Mouse (Mus musculus): ENCODE measurements around the gene Hsd3b4. TPM values are rescaled to one million over a fixed set of nuclear protein-coding genes. Genes with fewer than 3 reads are reported as not detected.
"Not testable (repeated sequence)": the region's sequence is repeated elsewhere in the genome, so short reads cannot be mapped to it uniquely, and the experiment has no call there.

The Hsd3b4 gene
- polyA plus RNA-seq (2015; fragmentation: Nextera tagmentation; extraction: Ambion mirVana) = not detected in 2 replicates

- H3K9me3 ChIP-seq; H3K4me3 ChIP-seq; H3K27me3 ChIP-seq; H3K27ac ChIP-seq; H3K4me1 ChIP-seq; H3K36me3 ChIP-seq; ATAC-seq (ENCODE audit: insufficient number of reproducible peaks, insufficient read depth, low FRiP score, low TSS enrichment, low read depth); H3K9ac ChIP-seq; H3K4me2 ChIP-seq: not testable (repeated sequence)
- WGBS = no CpG with 5 or more reads among the region's 1 CpGs
Observed at GRCm38 (mm10) chr3:98510414-98510813, at the start of gene Hsd3b4. TSS of gene Hsd3b4 (minus strand) at chr3:98510514.

- not testable (repeated sequence) for H3K27me3 ChIP-seq; H3K27ac ChIP-seq; H3K36me3 ChIP-seq; H3K4me3 ChIP-seq; H3K9ac ChIP-seq; H3K4me1 ChIP-seq; ATAC-seq (ENCODE audit: insufficient number of reproducible peaks, insufficient read depth, low FRiP score, low TSS enrichment, low read depth); H3K9me3 ChIP-seq; H3K4me2 ChIP-seq
- no CpG with 5 or more reads among the region's 1 CpGs for WGBS
Observed at GRCm38 (mm10) chr3:98550832-98551231, 40.5 kb upstream of the Hsd3b4 start.

GRCm38 (mm10) chr3:98550215-98550614, 39.9 kb upstream of the Hsd3b4 start:
- WGBS = no CpG with 5 or more reads among the region's 2 CpGs
- not testable (repeated sequence) for H3K9ac ChIP-seq; H3K4me2 ChIP-seq; H3K27me3 ChIP-seq; H3K27ac ChIP-seq; H3K4me3 ChIP-seq; ATAC-seq (ENCODE audit: insufficient number of reproducible peaks, insufficient read depth, low FRiP score, low TSS enrichment, low read depth); H3K9me3 ChIP-seq; H3K4me1 ChIP-seq; H3K36me3 ChIP-seq

GRCm38 (mm10) chr3:98548495-98548894, 38.2 kb upstream of the Hsd3b4 start:
- not testable (repeated sequence) for ATAC-seq (ENCODE audit: insufficient number of reproducible peaks, insufficient read depth, low FRiP score, low TSS enrichment, low read depth); H3K27me3 ChIP-seq; H3K9me3 ChIP-seq; H3K9ac ChIP-seq; H3K4me1 ChIP-seq; H3K36me3 ChIP-seq; H3K4me2 ChIP-seq; H3K27ac ChIP-seq; H3K4me3 ChIP-seq
- no CpG with 5 or more reads among the region's 1 CpGs for WGBS

GRCm38 (mm10) chr3:98547641-98548040, 37.3 kb upstream of the Hsd3b4 start:
- not testable (repeated sequence) for H3K4me3 ChIP-seq; H3K27ac ChIP-seq; H3K9me3 ChIP-seq; ATAC-seq (ENCODE audit: insufficient number of reproducible peaks, insufficient read depth, low FRiP score, low TSS enrichment, low read depth); H3K4me1 ChIP-seq; H3K4me2 ChIP-seq; H3K27me3 ChIP-seq; H3K9ac ChIP-seq; H3K36me3 ChIP-seq

GRCm38 (mm10) chr3:98524978-98525377, 14.7 kb upstream of the Hsd3b4 start:
- H3K4me1 ChIP-seq = not testable (repeated sequence)

GRCm38 (mm10) chr3:98524552-98524951, 14.2 kb upstream of the Hsd3b4 start:
- not testable (repeated sequence) for H3K4me1 ChIP-seq; ATAC-seq (ENCODE audit: insufficient number of reproducible peaks, insufficient read depth, low FRiP score, low TSS enrichment, low read depth); H3K4me2 ChIP-seq; H3K9me3 ChIP-seq; H3K4me3 ChIP-seq; H3K27me3 ChIP-seq; H3K9ac ChIP-seq; H3K36me3 ChIP-seq; H3K27ac ChIP-seq
- no CpG with 5 or more reads among the region's 1 CpGs for WGBS

More at GRCm38 (mm10) chr3:98524978-98525377, 14.7 kb upstream of the Hsd3b4 start:
- H3K9ac ChIP-seq; H3K27me3 ChIP-seq; H3K4me2 ChIP-seq; H3K9me3 ChIP-seq; H3K4me3 ChIP-seq; H3K27ac ChIP-seq; ATAC-seq (ENCODE audit: insufficient number of reproducible peaks, insufficient read depth, low FRiP score, low TSS enrichment, low read depth); H3K36me3 ChIP-seq: not testable (repeated sequence)

GRCm38 (mm10) chr3:98522779-98523178, 12.5 kb upstream of the Hsd3b4 start:
- H3K9ac ChIP-seq; H3K36me3 ChIP-seq; ATAC-seq (ENCODE audit: insufficient number of reproducible peaks, insufficient read depth, low FRiP score, low TSS enrichment, low read depth); H3K9me3 ChIP-seq; H3K27me3 ChIP-seq; H3K27ac ChIP-seq; H3K4me2 ChIP-seq; H3K4me3 ChIP-seq; H3K4me1 ChIP-seq: not testable (repeated sequence)
- WGBS = 75% methylated on average over 1 of the region's 2 CpGs

- no CpG with 5 or more reads among the region's 5 CpGs for WGBS
- not testable (repeated sequence) for H3K9me3 ChIP-seq; H3K4me3 ChIP-seq; H3K4me1 ChIP-seq; H3K4me2 ChIP-seq; ATAC-seq (ENCODE audit: insufficient number of reproducible peaks, insufficient read depth, low FRiP score, low TSS enrichment, low read depth); H3K9ac ChIP-seq; H3K27ac ChIP-seq; H3K27me3 ChIP-seq; H3K36me3 ChIP-seq
Observed at GRCm38 (mm10) chr3:98507229-98507628, 3.1 kb downstream of the Hsd3b4 start.

GRCm38 (mm10) chr3:98497401-98497800, 12.9 kb downstream of the Hsd3b4 start:
- not testable (repeated sequence) for H3K9ac ChIP-seq; H3K27me3 ChIP-seq; ATAC-seq (ENCODE audit: insufficient number of reproducible peaks, insufficient read depth, low FRiP score, low TSS enrichment, low read depth); H3K27ac ChIP-seq; H3K9me3 ChIP-seq; H3K36me3 ChIP-seq; H3K4me2 ChIP-seq; H3K4me1 ChIP-seq; H3K4me3 ChIP-seq

- ATAC-seq (ENCODE audit: insufficient number of reproducible peaks, insufficient read depth, low FRiP score, low TSS enrichment, low read depth); H3K4me2 ChIP-seq; H3K9ac ChIP-seq; H3K4me1 ChIP-seq; H3K9me3 ChIP-seq; H3K4me3 ChIP-seq; H3K27ac ChIP-seq; H3K36me3 ChIP-seq; H3K27me3 ChIP-seq: not testable (repeated sequence)
- no CpG with 5 or more reads among the region's 2 CpGs for WGBS
Observed at GRCm38 (mm10) chr3:98496762-98497161, 13.6 kb downstream of the Hsd3b4 start.

- not testable (repeated sequence) for ATAC-seq (ENCODE audit: insufficient number of reproducible peaks, insufficient read depth, low FRiP score, low TSS enrichment, low read depth); H3K4me3 ChIP-seq; H3K36me3 ChIP-seq; H3K4me1 ChIP-seq; H3K27me3 ChIP-seq; H3K4me2 ChIP-seq; H3K27ac ChIP-seq; H3K9ac ChIP-seq; H3K9me3 ChIP-seq
Observed at GRCm38 (mm10) chr3:98495055-98495454, 15.3 kb downstream of the Hsd3b4 start.

- H3K4me2 ChIP-seq; H3K36me3 ChIP-seq; H3K9ac ChIP-seq; ATAC-seq (ENCODE audit: insufficient number of reproducible peaks, insufficient read depth, low FRiP score, low TSS enrichment, low read depth); H3K4me1 ChIP-seq; H3K9me3 ChIP-seq; H3K27me3 ChIP-seq; H3K27ac ChIP-seq; H3K4me3 ChIP-seq: not testable (repeated sequence)
Observed at GRCm38 (mm10) chr3:98494184-98494583, 16.1 kb downstream of the Hsd3b4 start.
